Mouse (Mus musculus) embryonic facial prominence, embryonic 14.5 days (tissue): ENCODE results near the gene Aasdh. TPM values are rescaled to one million over a fixed set of nuclear protein-coding genes. Genes with fewer than 3 reads are reported as not detected.

Source experiments
- ATAC-seq: fragments of 200-750 bp; cut with Nextera tagmentation; 2 replicates; pipeline ENCODE4 v1.8.0; 2017; ENCODE audit warnings: low read depth, moderate number of reproducible peaks, moderate TSS enrichment
- DNase-seq: peaks from one replicate; pipeline ENCODE4 v3.0.0-alpha.2; 2015; ENCODE audit warnings: low spot score
- H3K27ac ChIP-seq: fragments of 300-500 bp; sonication (generic); replicated peaks from 2 replicates; pipeline ENCODE4 v1.5.1; 2014; ENCODE audit warnings: low read depth, mild to moderate bottlenecking, low read length, moderate library complexity
- H3K27me3 ChIP-seq: fragments of 300-500 bp; sonication (generic); replicated peaks from 2 replicates; pipeline ENCODE4 v1.6.1; 2014; ENCODE audit warnings: low read length; ENCODE audit not compliant: control insufficient read depth, insufficient read depth
- H3K36me3 ChIP-seq: fragments of 300-500 bp; sonication (generic); 2 replicates; pipeline ENCODE4 v1.6.1; 2014; ENCODE audit warnings: low read length, mixed read lengths; ENCODE audit not compliant: control insufficient read depth, insufficient read depth
- H3K4me1 ChIP-seq: fragments of 300-500 bp; sonication (generic); 2 replicates; pipeline ENCODE4 v1.6.1; 2014; ENCODE audit warnings: antibody characterized with exemption, low read length; ENCODE audit not compliant: control insufficient read depth, insufficient read depth
- H3K4me2 ChIP-seq: fragments of 300-500 bp; sonication (generic); 2 replicates; pipeline ENCODE4 v1.6.1; 2014; ENCODE audit warnings: low read depth, mild to moderate bottlenecking, low read length, moderate library complexity, mixed read lengths
- H3K4me3 ChIP-seq: fragments of 300-500 bp; sonication (generic); 2 replicates; pipeline ENCODE4 v1.5.1; 2014; ENCODE audit warnings: low read depth, mild to moderate bottlenecking, low read length
- H3K9ac ChIP-seq: fragments of 300-500 bp; sonication (generic); 2 replicates; pipeline ENCODE4 v1.6.1; 2014; ENCODE audit warnings: low read depth, mild to moderate bottlenecking, low read length, moderate library complexity, mixed read lengths
- H3K9me3 ChIP-seq: fragments of 300-500 bp; sonication (generic); 2 replicates; pipeline ENCODE4 v1.6.1; 2016; ENCODE audit warnings: low read length; ENCODE audit not compliant: control insufficient read depth
- WGBS: fragments of 180-500 bp; shearing (Covaris S2); extraction: QIAGEN DNeasy Blood & Tissue Kit; methylation state at CpG from one replicate; pipeline ENCODE4 v1.1.7; 2014; 5-methylcytosine and 5-hydroxymethylcytosine counted together
- polyA plus RNA-seq: library from polyadenylated mRNA; unstranded; fragments of >200 nt; fragmentation: Nextera tagmentation; extraction: Ambion mirVana; gene quantifications from 2 replicates; pipeline ENCODE4 v1.2.1, GENCODE M21; 2014

The Aasdh gene
- polyA plus RNA-seq, 1 experiment from 2014 or later, result 13.1 TPM

GRCm38 (mm10) chr5:76857103-76858015 is 48.0 kb downstream of the Aasdh start:
- H3K4me2 ChIP-seq, result peak overlapping the region; percentile 70
- no peaks in the 10 kb centered on the region for H3K4me1 ChIP-seq
- H3K27me3 ChIP-seq, result peaks cover 37% of the 10 kb centered on the region
- DNase-seq (no peak), ATAC-seq (no peak)
- no peaks in the 10 kb centered on the region for H3K36me3 ChIP-seq
- WGBS, result 19% methylated on average over 58 of the region's 62 CpGs
- H3K9ac ChIP-seq, result peak overlapping the region; percentile 60
- H3K9me3 ChIP-seq, result no peaks in the 10 kb centered on the region
- H3K27ac ChIP-seq, result no peak overlapping the region
- H3K4me3 ChIP-seq, result peak overlapping the region; percentile 42

DNA sequence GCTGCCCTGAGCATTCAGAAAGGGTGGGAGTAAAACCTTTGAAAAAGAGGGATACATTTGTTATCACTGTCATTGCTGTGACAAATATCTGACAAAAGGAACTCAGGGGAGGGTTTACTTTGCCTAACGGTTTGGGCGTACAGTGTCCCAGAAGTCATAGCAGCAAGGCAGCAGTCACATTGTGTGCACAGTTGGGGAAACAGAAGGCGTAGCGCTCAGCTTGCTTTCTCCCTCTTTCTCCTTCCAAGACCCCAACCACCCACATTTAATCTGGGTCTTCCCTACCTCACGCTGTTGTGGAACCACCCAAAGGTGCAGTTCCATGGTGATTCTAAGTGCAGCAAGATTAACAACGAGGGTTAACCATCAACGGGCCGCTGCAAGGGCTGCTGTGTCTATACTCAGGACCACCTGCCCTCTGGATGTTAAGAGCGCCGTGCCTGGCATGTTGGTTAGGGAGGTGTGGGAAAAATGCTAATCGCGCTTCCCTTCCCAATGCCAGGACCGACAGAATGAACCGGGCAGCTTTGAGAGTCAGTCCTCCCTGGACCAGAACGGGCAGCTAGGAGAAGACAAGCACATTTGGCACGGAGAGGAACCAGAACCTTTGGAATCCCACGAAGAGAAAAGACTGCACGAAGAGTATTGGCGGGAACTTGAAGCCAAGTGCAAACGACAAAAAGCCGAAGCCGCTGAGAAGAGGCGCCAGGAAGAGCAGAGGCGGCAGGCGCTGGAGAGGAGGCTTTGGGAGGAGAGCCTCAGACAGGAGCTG is 49.3 kb downstream of the Aasdh start:
- H3K4me2 ChIP-seq, result peak overlapping the region; percentile 70

GRCm38 (mm10) chr5:76853549-76853948 is 51.8 kb downstream of the Aasdh start:
- peak; percentile 84 for ATAC-seq

More for the DNA sequence above, 49.3 kb downstream of the Aasdh start:
- H3K4me1 ChIP-seq, result no peaks in the 10 kb centered on the region
- H3K9me3 ChIP-seq, result no peaks in the 10 kb centered on the region
- H3K27me3 ChIP-seq, result peaks cover 37% of the 10 kb centered on the region
- no peaks in the 10 kb centered on the region for H3K36me3 ChIP-seq
- peak overlapping the region; percentile 42 for H3K4me3 ChIP-seq
- 25% methylated on average over 25 of the region's 25 CpGs for WGBS
- DNase-seq (peak; percentile 33), ATAC-seq (no peak)
- peak overlapping the region; percentile 60 for H3K9ac ChIP-seq
- no peak overlapping the region for H3K27ac ChIP-seq

DNA sequence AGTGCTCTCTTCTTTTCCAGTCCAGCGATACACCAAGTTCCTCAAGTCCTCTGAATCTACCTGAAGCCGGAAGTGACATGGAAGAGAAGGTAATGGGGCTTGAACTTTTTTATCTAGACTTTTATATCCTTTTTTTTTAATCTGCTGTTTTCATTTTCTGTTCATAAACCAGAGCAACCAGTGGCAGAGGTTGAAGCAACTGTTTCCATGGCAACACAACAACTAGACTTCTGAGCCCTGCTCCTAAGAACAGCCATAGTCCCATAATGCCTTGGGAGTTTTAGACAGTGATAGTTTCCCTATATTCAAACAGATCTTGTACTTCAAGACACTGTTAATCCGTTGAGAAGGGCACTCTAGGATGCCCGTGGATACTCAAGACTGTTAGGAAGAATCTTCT is 54.0 kb downstream of the Aasdh start:
- H3K9me3 ChIP-seq, result no peaks in the 10 kb centered on the region
- peaks cover 14% of the 10 kb centered on the region for H3K27me3 ChIP-seq
- H3K27ac ChIP-seq, result no peak overlapping the region
- H3K9ac ChIP-seq, result no peak overlapping the region
- ATAC-seq, result no peak
- H3K4me2 ChIP-seq, result no peak overlapping the region
- WGBS, result 81% methylated on average over 4 of the region's 4 CpGs
- no peak overlapping the region for H3K4me3 ChIP-seq
- H3K4me1 ChIP-seq, result no peaks in the 10 kb centered on the region
- H3K36me3 ChIP-seq, result 0 out of 2 replicates have a peak, but pooled peaks cover 5% of the 10 kb centered on the region
- DNase-seq, result no peak

More at GRCm38 (mm10) chr5:76853549-76853948, 51.8 kb downstream of the Aasdh start:
- Histone ChIP-seq H3K36me3 (0 out of 2 replicates have a peak, but pooled peaks cover 4% of the 10 kb centered on the region), H3K4me3 (no peak overlapping the region), H3K4me2 (no peak overlapping the region), H3K27ac (no peak overlapping the region), H3K9ac (no peak overlapping the region), H3K9me3 (no peaks in the 10 kb centered on the region), H3K27me3 (peaks cover 35% of the 10 kb centered on the region), H3K4me1 (no peaks in the 10 kb centered on the region)
- peak; percentile 78 for DNase-seq
- 15% methylated on average over 10 of the region's 10 CpGs for WGBS

- Histone ChIP-seq H3K9ac (no peak overlapping the region), H3K27me3 (no peaks in the 10 kb centered on the region), H3K27ac (no peak overlapping the region), H3K9me3 (no peaks in the 10 kb centered on the region), H3K4me1 (no peaks in the 10 kb centered on the region), H3K36me3 (0 out of 2 replicates have a peak, but pooled peaks cover 5% of the 10 kb centered on the region), H3K4me2 (no peak overlapping the region), H3K4me3 (no peak overlapping the region)
- 79% methylated on average over 6 of the region's 6 CpGs for WGBS
- ATAC-seq, result no peak
- DNase-seq, result no peak
These were observed 58.2 kb downstream of the Aasdh start for GRCm38 (mm10) chr5:76847106-76847505.

- Histone ChIP-seq H3K9me3 (no peaks in the 10 kb centered on the region), H3K27ac (0 out of 2 replicates have a peak overlapping the region, but pooled peaks have one; percentile 4), H3K27me3 (no peaks in the 10 kb centered on the region), H3K4me2 (no peak overlapping the region), H3K4me1 (no peaks in the 10 kb centered on the region), H3K4me3 (no peak overlapping the region), H3K36me3 (0 out of 2 replicates have a peak, but pooled peaks cover 5% of the 10 kb centered on the region), H3K9ac (no peak overlapping the region)
- 80% methylated on average over 14 of the region's 14 CpGs for WGBS
- DNase-seq (no peak), ATAC-seq (no peak)
These were observed 60.6 kb downstream of the Aasdh start for GRCm38 (mm10) chr5:76844618-76845186.

GRCm38 (mm10) chr5:76843851-76844419 is 61.4 kb downstream of the Aasdh start:
- WGBS, result 95% methylated on average over 9 of the region's 9 CpGs
- ATAC-seq, result no peak
- no peaks in the 10 kb centered on the region for H3K4me1 ChIP-seq

GRCm38 (mm10) chr5:76843448-76843847 is 61.9 kb downstream of the Aasdh start:
- no peaks in the 10 kb centered on the region for H3K27me3 ChIP-seq
- ATAC-seq (peak; percentile 31; the same call in 1 of the 2 replicates), DNase-seq (peak; percentile 68)
- H3K4me2 ChIP-seq, result no peak overlapping the region
- H3K9ac ChIP-seq, result no peak overlapping the region
- H3K36me3 ChIP-seq, result no peaks in the 10 kb centered on the region
- H3K4me1 ChIP-seq, result no peaks in the 10 kb centered on the region
- H3K27ac ChIP-seq, result no peak overlapping the region
- no peaks in the 10 kb centered on the region for H3K9me3 ChIP-seq
- H3K4me3 ChIP-seq, result no peak overlapping the region
- 15% methylated on average over 4 of the region's 4 CpGs for WGBS

More at GRCm38 (mm10) chr5:76843851-76844419, 61.4 kb downstream of the Aasdh start:
- Histone ChIP-seq H3K36me3 (0 out of 2 replicates have a peak, but pooled peaks cover 4% of the 10 kb centered on the region), H3K9ac (no peak overlapping the region), H3K4me2 (no peak overlapping the region), H3K27me3 (no peaks in the 10 kb centered on the region), H3K9me3 (no peaks in the 10 kb centered on the region), H3K4me3 (no peak overlapping the region), H3K27ac (no peak overlapping the region)
- DNase-seq, result no peak
